Mouse (Mus musculus) midbrain, embryonic 12.5 days (tissue): ENCODE data around the gene Rreb1. TPM values are rescaled to one million over a fixed set of nuclear protein-coding genes. Genes with fewer than 3 reads are reported as not detected.

ENCODE experiments used
- ATAC-seq: fragments of 200-750 bp; cut with Nextera tagmentation; 2 replicates; pipeline ENCODE4 v1.8.0; 2017; ENCODE audit warnings: low read depth, moderate TSS enrichment, moderate library complexity; ENCODE audit not compliant: low FRiP score
- H3K27ac ChIP-seq: fragments of 300-500 bp; sonication (generic); replicated peaks from 2 replicates; pipeline ENCODE4 v1.5.1; 2016; ENCODE audit warnings: mild to moderate bottlenecking
- H3K27me3 ChIP-seq: fragments of 300-500 bp; sonication (generic); 2 replicates; pipeline ENCODE4 v1.6.1; 2016; ENCODE audit warnings: mild to moderate bottlenecking
- H3K36me3 ChIP-seq: fragments of 300-500 bp; sonication (generic); 2 replicates; pipeline ENCODE4 v1.6.1; 2016
- H3K4me1 ChIP-seq: fragments of 300-500 bp; sonication (generic); 2 replicates; pipeline ENCODE4 v1.6.1; 2016
- H3K4me2 ChIP-seq: fragments of 300-500 bp; sonication (generic); replicated peaks from 2 replicates; pipeline ENCODE4 v1.6.1; 2016; ENCODE audit warnings: mild to moderate bottlenecking, moderate library complexity
- H3K4me3 ChIP-seq: fragments of 300-500 bp; sonication (generic); 2 replicates; pipeline ENCODE4 v1.5.1; 2016; ENCODE audit warnings: mild to moderate bottlenecking
- H3K9ac ChIP-seq: fragments of 300-500 bp; sonication (generic); replicated peaks from 2 replicates; pipeline ENCODE4 v1.6.1; 2016; ENCODE audit warnings: mild to moderate bottlenecking, moderate library complexity
- H3K9me3 ChIP-seq: fragments of 300-500 bp; sonication (generic); 2 replicates; pipeline ENCODE4 v1.6.1; 2016; ENCODE audit warnings: mild to moderate bottlenecking
- WGBS: fragments of 180-500 bp; shearing (Covaris S2); methylation state at CpG from one replicate; pipeline ENCODE4 v1.1.7; 2016; 5-methylcytosine and 5-hydroxymethylcytosine counted together
- polyA plus RNA-seq: library from polyadenylated mRNA; unstranded; fragments of >200 nt; fragmentation: Nextera tagmentation; extraction: Ambion mirVana; gene quantifications from 2 replicates; pipeline ENCODE4 v1.2.1, GENCODE M21; 2016

Gene Rreb1
- polyA plus RNA-seq, 1 experiment from 2014 or later, result 5.7 TPM

DNA sequence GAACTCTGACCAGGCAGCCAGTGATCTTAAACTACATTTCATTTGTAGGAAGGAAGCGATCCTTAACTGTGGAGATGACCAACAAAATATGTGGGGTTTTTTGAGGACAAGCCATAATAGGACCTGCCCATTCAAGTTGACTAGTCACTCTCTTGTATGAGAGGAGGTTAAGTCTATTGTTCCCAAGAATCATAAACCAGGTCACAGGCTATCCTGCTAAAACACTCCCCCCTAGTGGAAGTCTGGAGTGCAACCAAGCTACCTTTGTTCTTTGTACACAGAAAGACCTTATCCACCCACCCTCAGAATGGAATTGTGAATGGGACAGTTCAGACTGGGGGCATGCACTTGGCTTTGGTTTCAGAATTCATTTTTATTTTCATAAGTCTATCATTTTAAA, 166.1 kb downstream of the Rreb1 start:
- Histone ChIP-seq H3K27me3 (no peaks in the 10 kb centered on the region), H3K9me3 (no peaks in the 10 kb centered on the region), H3K9ac (no peak overlapping the region), H3K27ac (no peak overlapping the region), H3K4me1 (0 out of 2 replicates have a peak, but pooled peaks cover 4% of the 10 kb centered on the region), H3K4me2 (no peak overlapping the region), H3K4me3 (no peak overlapping the region), H3K36me3 (peaks cover 5% of the 10 kb centered on the region; the same call in 1 of the 2 replicates)
- WGBS, result 87% methylated on average over 1 of the region's 1 CpGs
- ATAC-seq, result no peak

DNA sequence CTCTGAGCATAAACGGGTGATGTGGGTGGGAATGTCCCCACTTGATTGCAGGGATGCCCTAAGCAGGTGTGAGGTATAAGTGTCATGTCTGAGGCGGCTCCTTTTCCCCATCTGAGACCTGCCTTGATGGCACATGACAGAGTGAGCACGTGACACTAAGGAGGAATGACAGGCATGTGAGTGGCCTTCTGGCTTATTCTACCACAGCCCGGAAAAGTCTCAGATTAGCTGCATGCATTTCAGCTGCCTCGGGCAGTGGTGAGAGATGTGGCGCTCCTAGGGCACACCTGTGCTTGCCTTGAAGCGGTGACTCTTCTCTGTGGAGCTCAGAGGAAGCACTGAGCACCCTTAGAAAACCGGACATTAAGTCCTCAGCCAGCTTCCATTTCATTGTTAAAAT, 167.2 kb downstream of the Rreb1 start:
- WGBS, result 75% methylated on average over 8 of the region's 8 CpGs
- no peak overlapping the region for H3K9ac ChIP-seq
- no peak overlapping the region for H3K4me2 ChIP-seq
- H3K9me3 ChIP-seq, result no peaks in the 10 kb centered on the region
- no peaks in the 10 kb centered on the region for H3K27me3 ChIP-seq
- H3K27ac ChIP-seq, result no peak overlapping the region
- H3K4me3 ChIP-seq, result no peak overlapping the region
- peaks cover 5% of the 10 kb centered on the region; the same call in 1 of the 2 replicates for H3K36me3 ChIP-seq
- H3K4me1 ChIP-seq, result 0 out of 2 replicates have a peak, but pooled peaks cover 4% of the 10 kb centered on the region
- ATAC-seq, result no peak

DNA sequence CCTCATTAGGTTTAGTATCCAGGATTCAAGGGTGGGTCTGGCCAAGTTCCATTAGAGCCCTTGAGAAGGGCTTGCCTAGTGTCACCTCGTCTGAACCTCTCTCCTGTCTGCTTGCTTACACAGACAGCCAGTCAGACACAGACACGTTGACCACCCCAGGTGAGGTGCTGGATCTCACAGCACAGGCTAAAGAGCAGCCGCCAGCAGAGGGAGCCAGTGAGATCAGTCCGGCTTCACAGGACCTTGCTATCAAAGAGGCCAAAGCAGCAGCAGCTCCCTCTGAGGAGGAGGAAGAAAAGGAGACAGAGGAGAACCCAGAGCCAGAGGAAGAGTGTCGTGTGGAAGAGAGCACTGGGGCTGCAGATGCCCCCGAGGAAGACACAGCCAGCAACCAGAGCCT, 168.5 kb downstream of the Rreb1 start:
- no peaks in the 10 kb centered on the region for H3K9me3 ChIP-seq
- H3K9ac ChIP-seq, result no peak overlapping the region
- H3K36me3 ChIP-seq, result peaks cover 5% of the 10 kb centered on the region; the same call in 1 of the 2 replicates
- H3K4me2 ChIP-seq, result no peak overlapping the region
- H3K27ac ChIP-seq, result no peak overlapping the region
- H3K4me1 ChIP-seq, result 0 out of 2 replicates have a peak, but pooled peaks cover 2% of the 10 kb centered on the region
- WGBS, result 17% methylated on average over 6 of the region's 6 CpGs
- no peak overlapping the region for H3K4me3 ChIP-seq
- no peaks in the 10 kb centered on the region for H3K27me3 ChIP-seq
- 0 out of 2 replicates have a peak, but pooled peaks have one; percentile 39 for ATAC-seq

DNA sequence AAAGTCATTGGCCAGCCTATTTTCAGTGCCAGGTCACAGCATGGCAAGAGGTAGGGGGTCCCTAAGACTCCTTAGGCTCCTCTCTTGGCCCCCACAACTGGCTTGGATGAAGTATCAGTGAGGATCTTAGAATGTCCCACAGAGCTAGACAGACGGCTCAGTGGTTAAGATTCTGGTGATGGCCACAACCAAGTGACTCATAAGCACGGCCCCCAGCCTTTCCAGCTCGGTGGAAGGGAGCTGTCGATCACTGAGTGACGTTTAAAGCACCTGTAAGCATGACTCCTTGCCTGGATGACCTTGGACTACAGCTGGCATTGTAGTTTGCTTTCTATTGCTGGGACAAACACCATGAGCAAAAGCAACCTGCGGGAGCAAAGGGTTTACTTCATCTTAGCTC, 174.8 kb downstream of the Rreb1 start:
- WGBS, result 89% methylated on average over 6 of the region's 6 CpGs
- Histone ChIP-seq H3K27ac (no peak overlapping the region), H3K9me3 (no peaks in the 10 kb centered on the region), H3K4me1 (no peaks in the 10 kb centered on the region), H3K4me3 (no peak overlapping the region), H3K36me3 (peaks cover 5% of the 10 kb centered on the region; the same call in 1 of the 2 replicates), H3K27me3 (no peaks in the 10 kb centered on the region), H3K4me2 (no peak overlapping the region), H3K9ac (no peak overlapping the region)
- no peak for ATAC-seq

DNA sequence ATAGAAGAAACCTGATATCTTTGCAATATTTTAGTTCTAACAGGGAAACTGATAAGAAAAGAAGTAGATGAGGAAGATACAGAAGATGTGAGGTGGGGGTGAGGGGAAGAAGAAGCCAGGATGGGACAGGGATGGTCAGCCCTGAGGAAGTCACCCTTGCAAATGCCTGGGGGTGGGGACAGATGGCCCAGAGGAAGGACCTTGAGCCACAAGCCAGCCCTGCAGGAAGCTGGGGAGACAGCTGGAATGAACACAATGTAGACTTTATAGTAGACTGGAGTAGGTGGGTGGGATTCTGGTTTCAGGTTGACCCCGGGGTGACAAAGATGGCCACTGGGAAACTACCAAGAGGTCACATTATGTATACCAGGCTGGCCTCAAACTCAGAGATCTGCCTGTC, 176.1 kb downstream of the Rreb1 start:
- no peak for ATAC-seq
- Histone ChIP-seq H3K4me3 (no peak overlapping the region), H3K4me1 (no peaks in the 10 kb centered on the region), H3K4me2 (no peak overlapping the region), H3K9ac (no peak overlapping the region), H3K9me3 (no peaks in the 10 kb centered on the region), H3K36me3 (no peaks in the 10 kb centered on the region), H3K27ac (no peak overlapping the region), H3K27me3 (no peaks in the 10 kb centered on the region)
- 75% methylated on average over 1 of the region's 1 CpGs for WGBS

DNA sequence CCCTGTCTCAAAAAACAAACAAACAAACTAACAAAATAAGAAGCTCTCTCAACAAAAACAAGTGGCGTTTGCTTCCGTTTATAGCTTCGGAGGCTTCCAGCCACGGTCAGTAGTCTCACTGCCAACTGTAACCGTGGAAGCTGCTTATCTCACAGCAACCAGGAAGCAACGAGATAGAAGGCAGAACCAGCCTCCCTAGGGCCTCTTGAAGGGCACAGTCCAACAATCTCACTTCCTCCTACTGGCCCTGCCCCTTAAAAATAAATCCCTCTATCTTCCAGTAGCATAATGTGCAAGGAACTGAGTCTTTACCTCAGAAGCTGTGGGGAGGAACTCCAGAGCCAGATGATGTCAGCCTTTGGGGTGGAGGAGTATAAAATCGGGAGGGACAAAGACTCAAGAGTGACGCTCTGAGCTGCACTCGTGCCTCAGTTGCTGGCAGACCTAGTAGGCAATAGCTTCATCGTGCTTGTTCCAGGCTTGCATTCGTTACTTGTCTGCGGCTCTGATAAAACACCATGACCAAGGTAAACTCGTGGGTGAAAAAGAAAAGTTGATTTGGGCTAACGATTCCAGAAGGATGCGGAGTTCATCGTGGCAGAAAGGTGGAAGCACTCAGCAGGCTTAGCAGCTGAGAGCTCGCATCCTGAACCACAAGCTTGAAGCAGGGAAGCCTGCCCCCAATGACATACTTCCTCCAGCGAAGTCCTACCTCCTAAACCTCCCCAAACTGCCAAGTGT, 180.5 kb downstream of the Rreb1 start:
- Histone ChIP-seq H3K36me3 (no peaks in the 10 kb centered on the region), H3K9me3 (no peaks in the 10 kb centered on the region), H3K27me3 (peaks cover 5% of the 10 kb centered on the region; the same call in 1 of the 2 replicates), H3K9ac (no peak overlapping the region), H3K4me3 (no peak overlapping the region), H3K4me1 (peaks cover 2% of the 10 kb centered on the region), H3K27ac (no peak overlapping the region), H3K4me2 (no peak overlapping the region)
- no peak for ATAC-seq
- 91% methylated on average over 18 of the region's 18 CpGs for WGBS

DNA sequence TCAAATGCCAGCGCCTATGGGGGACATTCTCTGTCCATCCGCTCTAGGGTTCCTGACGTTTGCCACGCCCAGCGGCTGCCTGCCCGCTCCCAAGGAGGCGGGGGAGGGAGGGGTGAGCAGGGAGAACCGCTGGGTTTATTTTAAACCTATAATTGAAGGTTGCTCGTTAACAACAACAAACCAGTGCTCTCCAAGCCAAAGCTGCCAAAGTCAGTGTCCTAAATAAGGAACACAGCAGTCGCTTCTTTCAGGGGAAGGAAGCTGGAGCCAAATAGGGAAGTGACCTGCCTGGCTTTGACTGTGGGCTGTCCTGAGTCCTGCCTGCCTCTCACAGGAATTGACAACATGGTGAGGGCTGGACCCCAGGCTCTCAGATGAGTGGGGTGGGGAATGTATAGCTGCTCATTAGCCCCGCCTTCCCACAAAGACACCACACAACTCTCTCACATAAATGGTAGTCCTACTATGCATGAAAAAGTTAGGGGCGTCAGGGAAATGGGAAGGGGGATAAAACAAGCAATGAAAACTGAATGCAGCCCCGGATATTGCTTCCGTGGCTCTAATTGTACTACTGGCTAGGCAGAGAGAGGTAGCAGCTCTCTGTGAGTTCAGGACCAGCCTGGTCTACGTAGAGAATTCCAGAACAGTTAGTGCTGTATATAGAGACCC, 181.2 kb downstream of the Rreb1 start:
- Histone ChIP-seq H3K27me3 (peaks cover 12% of the 10 kb centered on the region), H3K4me2 (no peak overlapping the region), H3K9ac (no peak overlapping the region), H3K4me1 (peaks cover 9% of the 10 kb centered on the region), H3K27ac (no peak overlapping the region), H3K9me3 (no peaks in the 10 kb centered on the region), H3K36me3 (no peaks in the 10 kb centered on the region), H3K4me3 (no peak overlapping the region)
- no peak for ATAC-seq
- 77% methylated on average over 15 of the region's 15 CpGs for WGBS

DNA sequence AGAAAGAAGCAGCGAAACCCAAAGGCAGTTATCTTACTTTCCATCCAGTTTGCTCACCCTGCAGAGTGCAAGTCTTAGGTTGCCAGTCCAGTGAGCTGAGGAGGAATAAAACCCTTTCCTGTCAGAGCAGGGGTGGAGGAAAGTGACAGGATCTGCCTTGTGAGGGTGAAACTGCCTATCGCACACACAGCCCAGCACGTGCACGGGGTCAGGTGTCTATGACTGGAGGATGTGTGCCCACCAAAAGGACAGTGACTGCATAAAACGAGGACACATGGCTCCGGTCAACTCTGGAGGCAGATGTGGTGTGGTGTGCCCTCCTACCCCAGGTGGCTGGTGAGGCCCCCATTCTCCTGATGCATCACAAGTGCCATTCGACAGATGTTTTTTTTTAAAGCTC, 181.7 kb downstream of the Rreb1 start:
- H3K27ac ChIP-seq, result no peak overlapping the region
- peaks cover 12% of the 10 kb centered on the region for H3K4me1 ChIP-seq
- H3K9ac ChIP-seq, result no peak overlapping the region
- no peak for ATAC-seq
- H3K4me2 ChIP-seq, result no peak overlapping the region
- H3K27me3 ChIP-seq, result peaks cover 18% of the 10 kb centered on the region
- H3K4me3 ChIP-seq, result no peak overlapping the region
- no peaks in the 10 kb centered on the region for H3K9me3 ChIP-seq
- H3K36me3 ChIP-seq, result no peaks in the 10 kb centered on the region
- WGBS, result 86% methylated on average over 7 of the region's 7 CpGs

DNA sequence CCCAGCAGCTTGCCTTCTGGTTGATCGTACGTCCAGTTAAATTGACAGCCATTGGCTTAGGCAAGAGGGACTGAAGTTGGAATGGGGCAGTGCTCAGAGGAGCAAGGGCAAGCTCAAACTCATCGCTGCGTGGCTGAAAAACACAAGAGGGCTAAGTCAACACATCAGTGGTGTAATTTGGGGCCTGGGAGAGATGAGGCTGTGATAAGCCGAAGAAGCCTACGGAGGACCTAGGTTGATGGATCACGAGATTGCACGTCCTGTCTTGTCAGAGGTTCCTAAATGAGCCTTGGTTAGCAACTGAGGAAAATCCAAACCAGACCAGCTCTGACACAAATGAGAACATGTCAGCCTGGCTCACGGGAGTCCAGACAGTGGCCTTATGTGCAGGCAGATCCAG, 184.3 kb downstream of the Rreb1 start:
- 91% methylated on average over 9 of the region's 9 CpGs for WGBS
- H3K4me2 ChIP-seq, result no peak overlapping the region
- no peak for ATAC-seq

DNA sequence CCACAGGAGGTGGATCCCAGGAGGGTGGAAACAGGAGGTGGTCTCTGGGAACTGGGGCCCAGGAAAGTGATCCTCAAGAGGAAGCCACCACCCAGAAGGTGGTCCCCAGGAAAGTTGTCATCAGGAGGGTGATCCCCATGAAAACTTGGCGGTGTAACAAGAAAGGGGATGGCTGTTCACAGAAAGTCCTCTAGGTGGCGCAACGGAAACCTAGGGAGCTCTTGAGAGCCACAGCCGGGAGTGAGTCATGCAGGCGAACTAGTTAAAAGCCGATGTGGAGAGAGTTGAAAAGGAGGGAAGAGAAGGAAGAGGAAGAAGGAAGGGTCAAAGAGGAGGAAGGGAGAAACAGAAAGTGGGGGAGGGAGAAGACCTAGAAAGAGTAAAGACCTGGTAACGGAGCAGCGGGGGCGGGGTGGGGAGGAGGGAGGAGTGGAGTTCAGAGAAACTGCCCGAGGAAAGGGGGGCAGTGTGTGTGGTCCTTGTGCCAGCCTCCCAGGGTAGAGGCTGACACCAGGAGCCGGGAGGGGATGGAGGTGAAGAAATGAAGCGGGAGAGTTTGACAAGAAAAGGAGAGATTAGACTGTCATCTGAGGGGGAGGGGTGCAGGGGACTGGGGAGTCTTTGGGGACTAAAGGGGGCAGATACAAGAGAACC, 185.3 kb downstream of the Rreb1 start:
- H3K27ac ChIP-seq, result no peak overlapping the region

More for the DNA sequence above, 184.3 kb downstream of the Rreb1 start:
- peaks cover 21% of the 10 kb centered on the region for H3K4me1 ChIP-seq
- no peak overlapping the region for H3K27ac ChIP-seq
- H3K9ac ChIP-seq, result no peak overlapping the region
- peaks cover 26% of the 10 kb centered on the region for H3K27me3 ChIP-seq
- no peaks in the 10 kb centered on the region for H3K9me3 ChIP-seq
- no peak overlapping the region for H3K4me3 ChIP-seq
- H3K36me3 ChIP-seq, result no peaks in the 10 kb centered on the region

DNA sequence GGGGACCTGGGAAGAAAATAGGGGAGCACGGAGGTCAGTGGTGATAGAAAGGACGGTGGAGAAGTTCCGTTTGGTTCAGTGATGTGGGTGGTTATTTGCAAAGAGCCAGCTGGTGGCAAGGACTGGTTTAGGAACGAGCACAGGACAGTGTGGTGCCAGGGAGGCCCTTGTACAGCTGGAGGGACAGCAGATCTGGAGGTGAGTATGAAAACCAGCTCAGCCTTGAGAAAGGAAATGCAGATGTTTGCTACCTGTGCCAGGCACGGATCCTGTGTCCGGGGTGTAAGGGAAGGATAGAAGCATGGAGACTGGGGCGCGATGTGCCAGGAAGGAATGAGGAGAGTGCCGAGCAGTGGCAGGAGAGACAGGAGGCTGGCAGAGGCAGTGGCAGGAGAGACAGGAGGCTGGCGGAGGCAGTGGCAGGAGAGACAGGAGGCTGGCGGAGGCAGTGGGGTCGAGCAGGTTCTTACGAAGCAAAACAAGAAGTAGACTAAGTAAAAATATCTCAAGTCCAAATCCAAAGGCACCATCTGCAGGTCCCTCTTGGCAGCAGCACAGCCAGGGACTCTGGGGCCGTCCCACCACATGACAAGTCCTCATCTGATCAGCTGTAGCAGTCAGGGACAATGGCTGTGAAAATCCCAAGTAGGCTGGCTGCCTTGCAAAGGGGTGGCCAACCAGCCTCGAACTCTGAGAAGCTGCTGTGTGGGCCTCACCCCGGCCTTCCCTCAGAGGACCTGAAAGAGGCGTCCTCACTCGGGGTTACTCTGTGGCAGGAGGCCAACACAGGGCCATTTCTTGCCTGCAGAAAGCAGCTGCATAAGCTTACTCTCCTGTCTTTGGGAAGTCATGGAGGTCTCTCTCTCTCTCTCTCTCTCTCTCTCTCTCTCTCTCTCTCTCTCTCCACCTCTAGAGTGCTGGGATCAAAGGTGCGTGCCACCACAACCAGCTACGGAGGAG, 186.2 kb downstream of the Rreb1 start:
- no peaks in the 10 kb centered on the region for H3K9me3 ChIP-seq
- WGBS, result 40% methylated on average over 20 of the region's 20 CpGs
- 0 out of 2 replicates have a peak overlapping the region, but pooled peaks have one; percentile 40 for H3K4me3 ChIP-seq
- H3K36me3 ChIP-seq, result no peaks in the 10 kb centered on the region
- H3K27ac ChIP-seq, result no peak overlapping the region
- no peak for ATAC-seq
- peaks cover 26% of the 10 kb centered on the region for H3K27me3 ChIP-seq
- H3K4me1 ChIP-seq, result peaks cover 24% of the 10 kb centered on the region
- peak overlapping the region; percentile 52 for H3K4me2 ChIP-seq
- no peak overlapping the region for H3K9ac ChIP-seq

More for the DNA sequence above, 185.3 kb downstream of the Rreb1 start:
- Histone ChIP-seq H3K9ac (0 out of 2 replicates have a peak overlapping the region, but pooled peaks have one; percentile 17), H3K36me3 (no peaks in the 10 kb centered on the region), H3K9me3 (no peaks in the 10 kb centered on the region), H3K4me3 (peak overlapping the region; percentile 40), H3K4me2 (peak overlapping the region; percentile 52), H3K27me3 (peaks cover 26% of the 10 kb centered on the region), H3K4me1 (peaks cover 24% of the 10 kb centered on the region)
- ATAC-seq, result peak; percentile 32; the same call in 1 of the 2 replicates
- under 1% methylated on average over 12 of the region's 12 CpGs for WGBS
